Mouse (Mus musculus) heart, adult 2 months (tissue): ENCODE measurements around the gene Glipr1l2. TPM values are rescaled to one million over a fixed set of nuclear protein-coding genes. Genes with fewer than 3 reads are reported as not detected.
"Not testable (repeated sequence)": the region's sequence is repeated elsewhere in the genome, so short reads cannot be mapped to it uniquely, and the experiment has no call there.

Source experiments
- DNase-seq, 2 experiments: peaks; one replicate each; pipeline ENCODE4 v3.0.0; 2021
- H3K27ac ChIP-seq: fragments of 200-600 bp; 2 replicates; pipeline ENCODE4 v1.8.1; 2022
- H3K27me3 ChIP-seq: fragments of 200-500 bp; 2 replicates; pipeline ENCODE4 v1.6.1; 2012; ENCODE audit warnings: mild to moderate bottlenecking, low read length, inconsistent platforms, mixed read lengths; ENCODE audit not compliant: control insufficient read depth, insufficient read depth
- H3K36me3 ChIP-seq: fragments of 200-500 bp; 2 replicates; pipeline ENCODE4 v1.6.1; 2012; ENCODE audit warnings: low read length, inconsistent platforms; ENCODE audit not compliant: control insufficient read depth, insufficient read depth
- H3K4me1 ChIP-seq: fragments of 200-500 bp; 2 replicates; pipeline ENCODE4 v1.6.1; 2011; ENCODE audit warnings: low read length; ENCODE audit not compliant: control insufficient read depth, insufficient read depth
- H3K4me3 ChIP-seq: fragments of 200-600 bp; 2 replicates; pipeline ENCODE4 v1.8.1; 2022
- H3K79me2 ChIP-seq: fragments of 200-500 bp; replicated peaks from 2 replicates; pipeline ENCODE4 v1.6.1; 2012; ENCODE audit warnings: mild to moderate bottlenecking, inconsistent platforms, low read length, moderate library complexity, mixed read lengths; ENCODE audit not compliant: control insufficient read depth, insufficient read depth
- H3K9ac ChIP-seq: fragments of 200-500 bp; 2 replicates; pipeline ENCODE4 v1.6.1; 2012; ENCODE audit warnings: low read depth, mild to moderate bottlenecking, control low read depth, inconsistent platforms, low read length, mixed read lengths
- CTCF ChIP-seq: fragments of 200-600 bp; IDR thresholded peaks from 2 replicates; pipeline ENCODE4 v1.8.1; 2022; ENCODE audit warnings: antibody characterized with exemption, mild to moderate bottlenecking, moderate library complexity
- EP300 ChIP-seq: fragments of 200-500 bp; IDR thresholded peaks from 2 replicates; pipeline ENCODE4 v1.6.1; 2011; ENCODE audit warnings: low read depth, low read length, control low read depth; ENCODE audit not compliant: insufficient read depth
- POLR2A ChIP-seq: fragments of 200-500 bp; IDR thresholded peaks from 2 replicates; pipeline ENCODE4 v1.6.1; 2011; ENCODE audit warnings: mild to moderate bottlenecking, low read depth, low read length, control low read depth; ENCODE audit not compliant: insufficient read depth
- WGBS: fragments of 180-500 bp; shearing (Covaris S2); methylation state at CpG from one replicate; pipeline ENCODE4 v1.1.7; 2018; 5-methylcytosine and 5-hydroxymethylcytosine counted together
- intact Hi-C: fragments of 180-260 bp; cut with DNase I; formaldehyde crosslinking; loops from one replicate; pipeline ENCODE4 v1.15.1; 2025
- long read RNA-seq: library from polyadenylated mRNA; stranded (forward); transcript quantifications from one replicate; pipeline ENCODE4 v2.0.0, GENCODE M21; 2021
- polyA plus RNA-seq: library from polyadenylated mRNA; depleted of rRNA; stranded (reverse); fragments of >200 nt; gene quantifications from 2 replicates; pipeline ENCODE4 v1.2.3, GENCODE M21; 2012; rRNA removed
- total RNA-seq, 2 experiments: library from RNA; stranded (reverse); gene quantifications; 2 replicates each; pipeline ENCODE4 v1.2.3; 2021

Gene Glipr1l2
- not detected for total RNA-seq
- polyA plus RNA-seq, result not detected in 2 replicates
- long read RNA-seq, result 0 reads

GRCm38 (mm10) chr10:112083157-112083556 lies at the start of gene Glipr1l2:
Gene Glipr1l2 (plus strand): TSS chr10:112083354.
- intact Hi-C loops, result loop anchor here (10.0 kb wide), 1 partner anchor 52 kb away; no protein-coding TSS in a partner anchor
- H3K4me3 ChIP-seq, result no peak within 1 kb of the TSS
- H3K36me3 ChIP-seq, result no peaks in the 10 kb centered on the region
- H3K27me3 ChIP-seq, result 0 out of 2 replicates have a peak, but pooled peaks cover 1% of the 10 kb centered on the region
- no peaks in the 10 kb centered on the region for H3K79me2 ChIP-seq
- no peak for DNase-seq
- H3K4me1 ChIP-seq, result no peaks in the 10 kb centered on the region
- H3K9ac ChIP-seq, result no peak within 1 kb of the TSS
- WGBS, result 90% methylated on average over 14 of the region's 14 CpGs
- H3K27ac ChIP-seq, result no peak within 1 kb of the TSS
- no peak for TF ChIP-seq CTCF
- TF ChIP-seq EP300, result no peak
- no peak for TF ChIP-seq POLR2A

DNA sequence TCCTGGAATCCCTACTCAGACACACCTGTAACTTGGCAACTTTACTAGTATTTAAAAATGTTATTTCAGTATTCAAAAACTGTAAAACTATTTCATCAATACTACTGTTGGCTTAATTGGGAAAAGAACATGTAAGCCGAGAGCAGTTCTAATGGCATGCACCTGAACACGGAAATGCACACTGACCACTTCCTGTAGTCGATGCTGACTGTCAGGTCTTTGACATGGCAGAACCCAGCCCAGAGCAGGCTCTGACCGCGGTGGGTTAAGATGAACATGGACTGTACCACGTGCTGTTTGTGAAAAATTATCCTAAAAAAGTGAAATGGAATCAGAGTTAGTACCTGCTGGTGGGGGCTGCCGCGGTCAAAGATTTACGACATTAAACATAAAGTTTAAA lies 39.6 kb upstream of the Glipr1l2 start:
- WGBS, result 80% methylated on average over 9 of the region's 9 CpGs
- H3K4me1 ChIP-seq, H3K79me2 ChIP-seq, H3K9ac ChIP-seq, DNase-seq, intact Hi-C loops, H3K36me3 ChIP-seq, H3K27me3 ChIP-seq, H3K27ac ChIP-seq, H3K4me3 ChIP-seq: not testable (repeated sequence)

GRCm38 (mm10) chr10:112044283-112044682 lies 38.9 kb upstream of the Glipr1l2 start:
- H3K27ac ChIP-seq, H3K27me3 ChIP-seq, H3K79me2 ChIP-seq, H3K4me1 ChIP-seq, H3K36me3 ChIP-seq, DNase-seq, H3K9ac ChIP-seq, H3K4me3 ChIP-seq, intact Hi-C loops: not testable (repeated sequence)
- WGBS, result 48% methylated on average over 14 of the region's 14 CpGs

- TF ChIP-seq CTCF, result no peak
- TF ChIP-seq POLR2A, result no peak
- no peak for TF ChIP-seq EP300
- Histone ChIP-seq H3K79me2 (no peaks in the 10 kb centered on the region), H3K4me3 (no peak overlapping the region), H3K27ac (no peak overlapping the region), H3K27me3 (no peaks in the 10 kb centered on the region), H3K36me3 (no peaks in the 10 kb centered on the region), H3K4me1 (no peaks in the 10 kb centered on the region), H3K9ac (no peak overlapping the region)
- intact Hi-C loops, result loop anchor here (10.0 kb wide), 1 partner anchor 114 kb away; the partner anchor contains the start of genes Caps2 and Glipr1l3
- no peak for DNase-seq
Measured at GRCm38 (mm10) chr10:112051220-112051619, 31.9 kb upstream of the Glipr1l2 start.

GRCm38 (mm10) chr10:112051956-112052355 lies 31.2 kb upstream of the Glipr1l2 start:
- H3K4me1 ChIP-seq, H3K79me2 ChIP-seq, DNase-seq, H3K27me3 ChIP-seq, H3K36me3 ChIP-seq, H3K27ac ChIP-seq, H3K9ac ChIP-seq, H3K4me3 ChIP-seq: not testable (repeated sequence)
- intact Hi-C loops, result loop anchor here (10.0 kb wide), 1 partner anchor 113 kb away; the partner anchor contains the start of genes Caps2 and Glipr1l3
- WGBS, result 61% methylated on average over 2 of the region's 2 CpGs

DNA sequence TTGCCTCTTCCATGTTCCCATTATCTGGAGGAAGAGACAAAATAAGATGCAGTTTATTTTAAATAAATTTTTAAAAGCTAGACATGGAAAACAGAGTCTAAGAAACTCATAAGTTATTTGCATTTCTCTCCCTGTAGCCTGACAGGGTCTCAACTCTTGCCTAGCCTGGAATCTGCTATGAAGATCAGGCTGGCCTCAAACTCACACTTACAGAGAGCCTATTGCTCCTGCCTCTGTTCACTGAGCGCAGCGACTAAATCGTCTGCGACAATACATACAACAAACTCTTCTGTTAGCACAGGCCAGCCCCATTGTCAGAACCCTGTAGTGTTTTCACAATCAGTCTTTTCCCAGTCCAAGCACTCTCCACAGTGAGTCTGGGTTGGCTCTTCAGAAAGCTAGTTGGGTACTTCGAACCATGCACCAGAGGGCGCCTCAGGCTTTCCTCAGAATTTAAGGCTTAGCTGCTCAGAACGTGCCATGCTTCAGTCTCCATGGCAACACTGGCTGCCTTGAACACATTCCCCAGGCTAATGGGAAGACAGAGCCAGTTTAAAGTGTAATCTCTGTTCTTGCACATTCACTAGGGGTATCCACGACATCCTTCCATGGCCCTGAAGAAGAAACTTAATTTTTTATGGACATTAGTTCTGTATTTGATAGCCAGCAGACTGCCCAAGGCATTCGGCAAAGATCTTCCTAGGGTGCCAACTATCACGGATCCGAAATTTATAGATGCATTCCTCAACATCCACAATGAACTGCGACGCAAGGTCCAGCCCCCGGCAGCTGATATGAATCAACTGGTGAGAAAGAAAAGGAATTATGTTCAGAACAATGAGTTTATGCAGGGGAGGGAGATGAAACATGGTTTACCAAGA lies 23.2 kb upstream of the Glipr1l2 start, which contains the start of gene Glipr1l1:
TSS of gene Glipr1l1 (plus strand) at position 488 of the 881 bp plus-strand sequence.
- WGBS, result 55% methylated on average over 14 of the region's 14 CpGs
- DNase-seq, result no peak
- no peaks in the 10 kb centered on the region for H3K4me1 ChIP-seq
- no peak within 1 kb of the TSS for H3K9ac ChIP-seq
- no peaks in the 10 kb centered on the region for H3K79me2 ChIP-seq
- H3K36me3 ChIP-seq, result no peaks in the 10 kb centered on the region
- H3K27ac ChIP-seq, result no peak within 1 kb of the TSS
- intact Hi-C loops, result loop anchor here (5.0 to 10.0 kb wide), 2 partner anchors 47 to 105 kb away; partner anchors contain the start of genes Caps2 and Glipr1l3
- no peaks in the 10 kb centered on the region for H3K27me3 ChIP-seq
- TF ChIP-seq CTCF (peak; percentile 48), POLR2A (no peak)
- no peak within 1 kb of the TSS for H3K4me3 ChIP-seq

DNA sequence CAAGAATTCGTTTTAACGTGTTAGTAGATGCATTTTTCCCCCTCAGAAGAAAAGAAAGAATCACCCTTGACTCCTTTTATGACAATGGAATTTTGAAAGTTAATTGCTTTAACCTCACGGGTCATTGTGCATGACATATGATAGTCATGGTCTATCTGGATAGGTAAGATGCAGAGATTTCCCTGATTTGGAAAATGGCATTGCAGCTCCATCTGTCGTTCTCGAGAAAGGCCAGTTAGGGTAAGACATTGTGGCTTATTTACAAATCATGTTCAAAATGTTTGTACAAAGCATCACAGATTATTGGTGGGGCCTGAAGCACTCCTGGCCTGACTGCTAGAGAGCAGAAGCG lies 22.6 kb upstream of the Glipr1l2 start:
- intact Hi-C loops, result loop anchor here (5.0 kb wide), 1 partner anchor 47 kb away; no protein-coding TSS in a partner anchor
- not testable (repeated sequence) for H3K27ac ChIP-seq, H3K4me1 ChIP-seq, H3K79me2 ChIP-seq, H3K27me3 ChIP-seq, H3K4me3 ChIP-seq, H3K9ac ChIP-seq, H3K36me3 ChIP-seq, DNase-seq
- WGBS, result 76% methylated on average over 6 of the region's 6 CpGs
